Mouse (Mus musculus): ENCODE results near the gene Dtx4.

Gene Dtx4

DNA sequence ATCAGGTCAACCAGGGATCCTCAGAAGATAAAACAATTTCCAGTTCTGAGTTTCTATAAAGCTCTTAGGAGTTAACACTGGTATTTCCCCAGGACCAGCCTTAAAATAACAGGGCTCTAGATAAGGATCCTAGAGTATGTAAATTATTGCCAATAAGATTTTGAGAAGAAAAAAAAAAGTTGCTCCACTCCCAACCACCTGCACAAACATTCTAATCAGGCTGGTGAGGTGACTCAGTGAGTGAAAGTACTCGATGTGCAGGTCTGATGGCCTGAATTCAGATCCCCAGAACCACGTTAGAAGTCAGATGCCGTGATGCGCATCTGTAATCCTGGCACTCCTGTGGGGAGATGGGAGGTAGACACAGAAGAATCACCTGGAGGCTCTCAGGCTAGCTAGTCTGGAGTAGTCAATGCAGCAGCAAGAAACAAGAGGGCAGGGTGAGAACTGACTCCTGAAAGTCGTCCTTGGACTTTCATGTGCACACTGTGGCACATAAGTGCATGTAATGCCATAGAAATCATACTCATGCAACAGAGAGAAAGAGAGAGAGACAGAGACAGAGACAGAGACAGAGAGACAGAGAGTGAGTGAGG is 28.8 kb downstream of the Dtx4 start:
- in situ Hi-C loops (cut with MboI, MseI), result loop anchor here (5.0 kb wide), 1 partner anchor 40 kb away; no protein-coding TSS in a partner anchor

DNA sequence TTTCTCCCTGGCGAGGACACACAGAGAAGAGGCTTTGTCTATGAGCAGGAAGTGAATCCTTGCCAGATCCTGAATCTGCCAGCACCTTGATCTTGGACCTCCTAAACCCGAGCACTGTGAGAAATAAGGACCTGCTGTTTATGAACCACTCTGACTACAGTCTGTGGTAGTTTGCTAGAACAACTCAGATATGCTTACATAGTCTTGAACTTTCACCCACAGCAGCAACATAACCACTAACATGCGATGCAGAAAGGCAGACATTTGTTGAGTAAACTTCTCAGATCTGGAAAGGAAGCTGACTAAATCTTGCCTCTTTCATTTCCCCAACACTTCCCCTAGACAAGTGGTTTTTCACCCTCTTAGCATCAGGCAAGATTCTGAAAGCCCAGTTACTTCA is 29.4 kb downstream of the Dtx4 start:
- in situ Hi-C loops (cut with MboI, MseI), result loop anchor here (5.0 kb wide), 1 partner anchor 40 kb away; no protein-coding TSS in a partner anchor

DNA sequence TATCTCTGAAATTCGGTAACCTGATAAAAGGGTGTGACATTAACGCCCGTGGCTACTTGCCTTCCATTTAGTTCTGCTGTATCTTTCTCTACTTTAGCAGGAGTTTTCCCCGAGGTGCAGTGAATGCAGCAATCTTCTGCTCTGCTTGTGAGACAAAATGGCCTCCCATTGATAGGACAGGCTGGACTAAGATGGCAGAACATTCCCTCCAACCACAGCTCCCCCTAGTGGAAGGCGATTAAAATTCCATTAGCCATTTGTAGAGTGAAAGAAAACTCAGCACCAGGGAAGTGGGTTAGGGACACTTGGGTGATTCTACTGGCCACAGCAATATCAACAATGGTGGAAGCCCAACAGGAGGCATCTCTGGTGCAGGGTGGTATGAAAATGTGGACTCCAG is 33.8 kb downstream of the Dtx4 start:
- in situ Hi-C loops (cut with MboI, MseI), result no loop called here

DNA sequence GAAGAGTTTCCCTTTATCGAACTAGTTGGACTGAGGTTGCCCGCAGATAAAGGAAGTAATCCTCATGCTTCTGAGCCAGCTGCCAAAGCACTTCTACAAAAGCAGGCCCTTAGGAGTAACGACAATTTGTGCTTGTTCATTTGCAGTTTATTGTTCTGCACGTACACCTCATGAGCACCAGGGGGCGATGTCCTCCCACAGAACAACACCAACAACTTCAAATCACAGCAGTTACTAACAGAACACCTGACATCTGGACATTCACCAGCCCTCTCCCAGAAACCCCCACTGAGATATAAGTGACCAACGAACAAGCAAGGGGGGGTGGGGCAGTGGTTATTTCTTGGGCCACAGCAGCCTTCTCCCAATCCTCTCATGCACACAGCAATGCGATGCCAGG is 35.0 kb downstream of the Dtx4 start:
- in situ Hi-C loops (cut with MboI, MseI), result no loop called here

DNA sequence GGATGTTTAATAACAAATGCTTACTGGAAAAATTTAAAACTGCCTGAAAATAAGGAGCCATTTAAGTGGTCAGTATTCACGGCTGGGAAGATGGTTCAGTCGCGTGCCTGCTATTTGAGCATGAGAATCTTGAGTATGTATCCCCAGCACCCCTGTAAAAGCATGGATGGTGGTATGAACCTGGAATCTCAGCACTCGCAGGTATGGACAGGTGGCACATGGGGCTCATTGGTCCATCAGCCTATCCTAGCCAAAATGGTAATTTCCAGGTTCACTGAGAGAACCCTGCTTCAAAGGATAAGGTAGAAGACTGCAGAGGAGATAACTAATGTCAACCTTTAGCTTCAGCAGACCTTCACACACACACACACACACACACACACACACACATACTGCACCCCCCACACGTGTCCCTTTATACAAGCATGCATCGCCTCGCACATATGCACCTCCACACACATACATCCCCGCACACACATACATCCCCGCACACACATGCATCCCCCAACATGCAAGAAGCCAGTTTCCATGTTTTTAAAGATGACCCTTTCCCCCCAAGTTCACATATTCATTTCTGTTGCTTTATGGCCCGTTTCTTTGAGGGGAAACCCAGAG is 35.6 kb downstream of the Dtx4 start:
- in situ Hi-C loops (cut with MboI, MseI), result no loop called here

DNA sequence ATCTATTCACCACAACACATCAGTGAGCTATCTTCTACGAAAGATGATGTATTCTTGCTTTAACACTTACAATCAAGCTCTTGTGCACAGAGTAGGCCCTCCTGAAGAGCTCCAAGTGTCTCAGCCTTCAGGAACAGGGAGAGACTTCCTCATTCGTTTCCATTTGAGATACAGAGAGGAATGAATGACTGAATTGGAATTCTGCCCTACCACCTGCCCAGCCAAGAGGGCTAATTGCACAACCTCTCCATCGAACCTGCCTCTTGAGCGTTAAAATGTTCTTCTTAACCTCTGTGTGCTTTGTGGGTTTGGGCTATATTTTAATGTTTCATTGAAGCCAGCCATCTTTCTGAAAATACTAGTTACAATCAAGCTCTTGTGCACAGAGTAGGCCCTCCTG is 36.6 kb downstream of the Dtx4 start:
- in situ Hi-C loops (cut with MboI, MseI), result no loop called here

DNA sequence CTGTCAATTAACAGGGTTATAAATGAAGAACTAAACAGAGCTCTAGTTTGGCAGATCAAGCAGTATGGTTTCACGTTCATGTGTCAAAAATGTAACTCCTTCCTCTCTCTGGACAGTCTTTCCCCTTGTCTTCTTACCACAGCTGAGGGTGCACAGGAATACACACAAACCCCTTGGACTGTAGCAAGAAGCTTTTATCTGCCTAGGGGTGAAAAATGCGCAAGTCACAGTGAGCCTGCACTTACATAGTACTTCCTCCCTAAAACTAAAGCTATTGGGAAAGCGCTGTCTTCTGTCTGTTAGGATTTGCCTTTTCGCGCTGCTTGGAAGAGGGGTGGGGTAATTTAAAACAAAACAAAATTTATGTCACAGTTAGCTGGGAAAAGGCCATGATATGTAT is 37.1 kb downstream of the Dtx4 start:
- in situ Hi-C loops (cut with MboI, MseI), result no loop called here

DNA sequence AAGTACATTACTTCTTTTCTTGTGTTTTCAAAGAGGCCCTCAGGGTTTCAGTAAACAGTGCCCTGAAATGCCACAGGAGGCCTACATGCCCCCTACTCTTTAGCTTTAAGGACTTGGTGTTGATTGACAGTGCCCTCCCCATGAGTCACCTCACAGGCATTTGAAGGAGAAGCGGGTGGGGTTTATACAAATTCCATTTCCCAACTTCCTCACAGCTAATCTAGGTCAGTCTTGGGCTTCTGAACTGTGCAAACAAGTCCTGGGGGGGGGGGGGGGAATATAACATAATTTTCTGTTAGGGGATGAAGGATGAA is 37.6 kb downstream of the Dtx4 start:
- in situ Hi-C loops (cut with MboI, MseI), result no loop called here

DNA sequence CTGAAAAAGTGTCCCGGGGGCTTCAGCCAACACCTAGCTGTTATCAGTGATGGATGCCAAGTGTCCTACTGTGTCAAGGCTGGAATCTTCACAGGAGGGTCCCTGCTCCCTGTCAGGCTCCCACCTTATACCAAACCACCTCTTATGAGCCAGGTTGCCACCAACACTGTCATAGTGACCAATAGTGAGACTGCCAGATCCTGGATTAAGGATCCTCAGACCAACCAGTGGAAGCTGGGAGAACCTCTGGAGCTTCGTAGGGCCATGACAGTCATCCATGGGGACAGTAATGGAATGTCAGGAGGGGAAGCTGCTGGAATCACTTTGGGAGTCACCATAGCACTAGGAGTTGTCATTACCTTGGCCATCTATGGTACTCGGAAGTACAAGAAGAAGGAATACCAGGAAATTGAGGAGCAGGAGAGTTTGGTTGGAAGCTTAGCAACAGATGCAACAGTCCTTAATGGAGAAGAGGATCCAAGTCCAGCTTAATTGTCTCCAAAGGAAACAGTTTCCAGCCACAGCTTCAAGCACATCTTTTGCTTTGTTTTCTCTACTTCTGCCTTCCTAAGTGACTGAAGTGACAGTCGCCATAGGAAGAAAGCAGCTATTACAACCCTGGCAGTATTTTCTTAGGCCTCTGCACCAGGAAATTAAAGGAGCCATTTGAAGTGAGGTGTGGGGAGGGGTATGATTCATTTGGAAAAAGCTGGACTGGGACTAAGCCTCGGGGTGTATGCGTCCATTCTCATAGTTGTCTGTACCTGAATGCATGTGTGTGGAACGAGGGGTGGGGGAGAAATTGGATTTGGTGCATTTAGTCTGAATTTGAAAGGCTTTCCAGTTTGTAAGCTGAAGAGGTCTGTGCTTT is 38.2 kb downstream of the Dtx4 start:
- in situ Hi-C loops (cut with MboI, MseI), result no loop called here

DNA sequence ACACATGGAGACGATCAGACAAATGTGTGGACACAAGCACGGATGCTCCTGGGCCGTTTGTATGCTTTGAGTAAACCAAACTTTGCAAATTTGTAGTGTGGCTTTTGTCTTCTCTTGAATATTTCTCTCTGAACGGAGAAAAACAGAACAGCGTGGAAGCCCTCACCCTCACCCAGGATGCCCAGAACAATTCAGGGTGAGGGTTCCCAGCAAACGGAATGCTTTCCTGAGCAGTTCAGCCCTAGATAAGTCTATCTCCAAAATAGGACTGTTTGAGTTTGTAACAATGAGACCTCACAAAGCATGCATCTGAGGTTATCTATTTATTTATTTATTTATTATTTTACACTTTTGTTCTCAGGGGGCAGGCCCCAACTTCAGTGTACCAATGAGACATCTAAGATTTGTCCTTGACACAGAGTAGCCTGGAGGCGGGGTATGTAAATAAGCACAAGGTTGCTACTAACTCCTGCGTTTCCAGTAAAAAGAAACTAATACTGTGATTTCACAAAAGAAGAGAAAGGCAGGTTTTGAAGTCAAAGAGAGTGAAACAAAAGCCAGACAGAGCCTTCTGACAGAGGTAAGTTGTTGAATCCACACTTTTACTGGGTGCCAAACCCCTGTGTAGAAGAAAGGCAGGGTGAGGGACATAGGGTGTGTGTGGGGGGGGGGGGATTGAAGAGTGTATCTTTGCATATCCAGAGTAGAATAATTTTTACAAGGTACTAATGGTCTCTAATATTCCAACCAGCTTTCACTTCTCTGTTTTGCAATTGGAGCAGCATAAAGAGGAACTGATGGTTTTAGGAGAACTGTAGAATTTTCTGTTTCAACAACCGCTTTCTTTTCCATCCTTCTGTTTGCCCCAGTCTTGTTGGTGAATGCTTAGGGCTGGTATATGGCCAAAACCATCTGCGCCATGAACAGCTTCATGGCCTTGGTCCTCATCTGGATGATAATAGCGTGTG is 40.7 kb downstream of the Dtx4 start, which contains the start of gene Mpeg1:
Mpeg1 (plus strand) TSS at position 498 of the 968 bp plus-strand sequence.
- in situ Hi-C loops (cut with MboI, MseI), result no loop called here

DNA sequence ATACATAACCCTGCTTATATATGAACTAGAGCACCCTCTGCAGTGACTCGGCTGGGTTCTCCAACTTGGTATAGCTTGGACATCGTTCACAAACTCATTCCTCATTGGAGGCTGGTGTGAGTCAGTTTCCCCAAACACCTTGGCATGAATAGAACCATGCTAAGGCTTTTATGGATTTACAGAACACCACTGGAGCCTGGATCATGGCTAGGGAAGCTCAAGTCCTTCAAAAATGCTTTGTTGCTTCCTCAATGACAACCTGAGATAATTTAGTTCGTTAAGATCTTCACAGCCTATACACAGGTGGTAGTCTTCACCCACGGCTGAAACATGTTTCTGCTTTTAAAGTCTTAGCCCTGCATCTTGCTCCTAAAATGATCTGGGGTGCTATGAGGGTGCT is 41.7 kb downstream of the Dtx4 start:
- in situ Hi-C loops (cut with MboI, MseI), result no loop called here

DNA sequence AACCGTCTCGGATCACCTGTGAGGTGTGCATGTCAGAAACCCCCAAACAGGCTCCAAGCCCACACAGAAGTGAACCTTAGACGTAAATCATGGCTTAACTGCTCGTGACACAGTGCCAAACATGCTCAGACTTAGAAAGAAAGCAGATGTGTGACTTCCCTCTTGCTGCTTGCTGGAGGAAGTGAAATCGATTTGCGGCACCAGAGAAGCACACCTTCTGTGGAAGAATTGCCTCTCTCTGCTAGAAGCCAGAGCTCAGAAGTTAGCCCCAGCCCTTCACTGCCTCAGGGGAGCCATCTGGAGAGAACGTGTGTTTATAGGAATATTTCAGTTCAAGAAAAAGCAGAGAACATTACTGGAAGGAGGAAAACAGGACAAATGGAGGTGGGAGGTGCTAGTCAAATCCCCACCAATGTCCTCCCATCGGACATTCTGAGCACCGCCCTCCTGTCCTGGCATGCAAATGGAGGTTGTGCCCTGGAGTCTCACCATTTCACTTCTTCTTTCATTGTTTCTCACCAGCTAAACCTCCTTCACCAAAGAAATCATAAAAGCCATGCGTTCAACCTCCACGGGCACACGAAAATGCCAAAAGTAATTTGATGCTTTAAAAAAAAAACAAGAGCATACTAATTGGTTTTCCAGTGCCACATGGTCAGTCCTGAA is 43.7 kb downstream of the Dtx4 start:
- in situ Hi-C loops (cut with MboI, MseI), result no loop called here

DNA sequence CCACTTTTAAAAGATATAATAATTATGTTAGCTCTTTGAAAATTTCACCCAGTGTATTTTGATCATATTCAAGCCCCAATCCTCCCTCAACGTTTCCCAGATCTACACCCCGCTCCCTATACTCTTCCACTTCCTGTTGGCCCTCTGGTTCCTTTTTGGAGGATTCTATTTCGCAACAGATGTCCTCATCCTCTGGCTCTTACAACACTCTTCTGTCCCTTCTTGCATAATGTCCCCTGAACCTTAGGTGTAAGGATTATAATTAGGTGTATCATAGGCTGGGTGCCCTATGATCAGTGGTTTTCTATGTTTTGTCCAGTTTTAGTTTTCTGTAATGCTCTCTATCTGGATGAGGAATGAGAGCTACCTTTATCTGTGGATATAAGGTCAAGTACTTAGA is 56.2 kb downstream of the Dtx4 start:
- in situ Hi-C loops (cut with MboI, MseI), result no loop called here

DNA sequence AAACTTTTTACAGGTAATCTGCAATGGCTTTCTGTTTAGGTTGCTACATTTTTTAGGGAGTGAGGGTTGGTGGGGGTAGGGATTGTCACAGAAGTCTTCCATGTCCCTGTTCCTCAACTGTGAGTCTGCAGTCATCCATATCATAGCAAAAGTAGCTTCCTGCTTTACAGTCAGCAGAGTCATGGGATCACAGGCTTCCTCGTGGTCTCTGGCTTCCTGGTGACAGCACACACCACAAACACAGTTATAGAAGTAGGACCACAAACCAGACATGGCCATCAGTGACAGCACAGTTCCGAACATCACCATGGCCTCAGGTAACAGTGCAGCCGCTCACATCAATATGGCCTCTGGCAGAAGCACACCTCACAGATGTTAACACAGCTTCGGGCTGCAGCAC is 58.7 kb downstream of the Dtx4 start:
- in situ Hi-C loops (cut with MboI, MseI), result no loop called here

DNA sequence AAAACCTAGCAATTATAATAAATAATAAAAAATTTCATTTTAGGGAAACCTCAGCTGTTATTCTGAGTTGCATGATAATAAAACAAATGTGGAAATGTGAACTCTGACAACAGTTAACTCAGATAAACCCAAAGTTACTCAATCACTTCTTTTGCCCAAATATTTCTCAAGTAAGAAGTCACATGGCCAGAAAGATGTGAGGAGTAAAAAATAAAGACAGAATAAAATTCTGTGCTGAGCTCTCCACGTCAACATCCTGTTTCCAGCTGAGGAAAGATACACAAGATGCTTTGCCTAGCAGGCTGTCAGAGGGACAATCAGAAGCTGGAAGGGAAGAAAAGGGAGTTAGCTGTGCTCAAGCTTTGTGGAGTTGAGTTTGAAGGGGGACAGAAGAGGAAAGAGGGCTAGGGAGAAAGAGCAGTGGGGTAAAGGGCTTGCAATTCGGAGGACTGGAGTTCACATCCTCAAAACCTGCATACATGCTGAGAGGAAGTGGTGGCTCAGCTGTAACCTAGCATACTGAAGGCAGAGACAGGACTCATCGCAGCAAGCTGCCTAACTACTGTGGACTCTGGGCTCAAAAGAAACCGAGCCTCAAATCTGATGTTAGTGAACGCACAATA is 61.0 kb downstream of the Dtx4 start:
- in situ Hi-C loops (cut with MboI, MseI), result no loop called here

DNA sequence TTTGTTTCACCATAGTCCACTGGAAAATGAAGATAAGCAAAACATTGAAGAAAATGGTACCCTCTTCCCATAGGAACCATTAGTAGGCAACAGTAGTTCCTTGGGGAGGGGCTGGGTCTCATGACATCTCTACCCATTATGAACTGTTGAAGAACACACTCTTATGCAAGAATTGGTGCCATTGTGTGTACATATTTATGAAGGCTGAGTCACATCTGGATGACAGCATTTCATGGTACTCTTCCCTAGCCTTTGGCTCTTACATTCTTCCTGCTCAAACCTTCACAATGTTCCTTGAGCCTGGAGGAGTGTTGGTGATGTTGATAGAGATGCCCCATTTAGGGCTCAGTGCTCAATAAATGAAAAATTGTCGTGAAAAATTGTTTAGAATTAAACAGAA is 61.7 kb downstream of the Dtx4 start:
- in situ Hi-C loops (cut with MboI, MseI), result no loop called here

DNA sequence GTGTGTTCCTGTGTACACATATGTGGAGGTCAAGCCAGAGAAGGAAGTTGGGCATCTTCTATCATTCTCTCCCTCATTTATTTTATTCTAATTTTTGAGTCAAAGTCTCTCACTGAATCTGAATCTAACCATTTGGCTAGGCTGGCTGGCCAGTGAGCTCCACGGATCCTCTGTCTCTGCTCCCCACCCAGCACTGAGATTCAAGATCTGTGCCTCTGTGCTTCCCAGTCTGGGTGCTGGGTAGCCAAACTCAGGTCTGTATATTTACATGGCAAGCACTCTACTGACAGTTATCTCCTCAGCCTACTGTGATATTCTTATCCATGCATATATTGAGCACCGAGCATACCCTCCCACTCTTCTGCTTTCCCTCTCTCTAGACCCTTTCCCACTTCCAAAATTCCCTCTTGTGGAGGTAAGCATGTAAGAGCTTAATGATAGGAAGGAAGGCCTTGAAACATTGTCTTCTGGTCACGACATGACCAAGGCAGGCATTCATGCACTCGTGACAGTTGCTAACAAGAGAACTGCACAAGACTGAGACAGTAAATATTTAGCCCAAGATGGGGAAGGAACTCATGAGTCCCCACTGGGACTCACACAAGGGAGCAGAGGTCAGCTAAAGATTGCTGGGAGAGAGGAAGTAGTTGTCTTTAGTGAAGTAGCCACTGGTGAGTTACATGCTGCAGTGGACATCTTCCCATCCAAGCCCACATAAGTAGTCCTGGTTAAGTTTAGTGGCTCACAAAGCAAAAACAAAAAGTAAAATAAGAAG is 65.3 kb downstream of the Dtx4 start:
- in situ Hi-C loops (cut with MboI, MseI), result no loop called here

DNA sequence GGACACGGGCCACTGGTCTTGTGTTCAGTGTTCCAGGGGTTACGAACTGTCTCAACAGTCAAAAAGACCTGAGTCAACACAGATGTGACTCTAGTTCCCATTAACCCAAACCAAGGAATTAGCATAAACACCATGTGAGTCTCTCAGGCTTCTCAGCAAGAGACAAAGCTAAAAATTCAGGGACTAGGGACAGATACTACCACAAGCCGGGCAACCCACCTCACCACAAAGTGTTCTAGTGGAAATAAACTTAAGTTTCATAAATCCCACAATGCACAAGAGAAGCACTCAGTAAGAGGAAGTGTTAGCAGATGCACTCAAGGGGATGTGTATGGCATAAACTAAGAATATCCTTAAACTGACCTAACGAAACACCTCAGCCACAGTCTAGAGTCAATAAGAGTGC is 66.2 kb downstream of the Dtx4 start:
- in situ Hi-C loops (cut with MboI, MseI), result no loop called here

DNA sequence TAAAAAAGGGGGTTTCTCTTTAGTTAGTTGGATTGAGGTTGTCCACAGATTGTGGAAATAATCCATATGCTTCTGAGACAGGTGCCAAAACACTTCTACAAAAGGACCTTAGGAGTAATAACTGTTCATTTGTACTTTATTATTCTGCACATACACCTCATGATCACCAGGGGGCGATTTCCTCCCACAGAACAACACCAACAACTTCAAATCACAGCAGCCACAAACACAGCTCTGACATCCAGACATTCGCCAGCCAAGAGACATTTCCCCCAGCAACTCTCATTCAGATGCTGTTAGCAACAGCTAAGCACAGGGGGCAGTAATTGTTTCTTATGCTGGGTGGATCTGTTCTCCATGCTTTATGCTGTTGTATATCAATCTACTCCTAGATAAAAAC is 68.2 kb downstream of the Dtx4 start:
- in situ Hi-C loops (cut with MboI, MseI), result no loop called here

DNA sequence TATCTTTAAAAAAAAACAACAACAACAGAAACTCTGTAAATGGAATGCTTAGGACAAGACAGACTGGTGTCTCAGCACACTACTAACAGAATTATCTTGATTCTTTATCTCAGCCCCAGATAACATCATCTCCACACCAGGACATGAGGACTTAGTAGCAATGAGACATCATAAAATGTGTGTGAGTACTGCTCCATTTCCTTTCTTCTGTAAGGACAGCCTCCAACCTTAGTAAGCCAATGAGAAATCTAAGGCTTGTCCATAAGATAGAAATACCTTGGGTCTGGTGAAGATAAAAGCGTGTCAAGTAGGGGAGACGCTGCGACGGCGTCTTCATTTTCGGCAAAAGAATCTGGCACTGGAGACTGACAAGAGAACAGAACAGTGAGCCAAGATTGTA is 73.6 kb downstream of the Dtx4 start, which contains the start of gene Pfpl:
Pfpl (plus strand) TSS at position 301 of the 400 bp plus-strand sequence.
- in situ Hi-C loops (cut with MboI, MseI), result no loop called here
